Mouse (Mus musculus): ENCODE data around the gene Gm20388.

The Gm20388 gene

GRCm38 (mm10) chr8:120393871-120394275, 483.2 kb downstream of the Gm20388 start:
- DNase-seq (ENCODE audit: low spot score) = no peak

- no peak for DNase-seq (ENCODE audit: low spot score)
These were observed 485.3 kb downstream of the Gm20388 start for GRCm38 (mm10) chr8:120395892-120396291.

- DNase-seq (ENCODE audit: low spot score) = no peak
These were observed 486.1 kb downstream of the Gm20388 start for GRCm38 (mm10) chr8:120396756-120397155.

GRCm38 (mm10) chr8:120397444-120398411, 487.1 kb downstream of the Gm20388 start:
- no peak for DNase-seq (ENCODE audit: low spot score)

GRCm38 (mm10) chr8:120399212-120399934, 488.7 kb downstream of the Gm20388 start:
- no peak for DNase-seq (ENCODE audit: low spot score)

GRCm38 (mm10) chr8:120401216-120401615, 490.6 kb downstream of the Gm20388 start:
- no peak for DNase-seq (ENCODE audit: low spot score)

GRCm38 (mm10) chr8:120401712-120402111, 491.1 kb downstream of the Gm20388 start:
- no peak for DNase-seq (ENCODE audit: low spot score)

GRCm38 (mm10) chr8:120403606-120404269, 493.1 kb downstream of the Gm20388 start:
- no peak for DNase-seq (ENCODE audit: low spot score)

GRCm38 (mm10) chr8:120404609-120405036, 494.0 kb downstream of the Gm20388 start:
- DNase-seq (ENCODE audit: low spot score) = peak; percentile 66

- no peak for DNase-seq (ENCODE audit: low spot score)
These were observed 495.5 kb downstream of the Gm20388 start for GRCm38 (mm10) chr8:120406008-120406632.

- DNase-seq (ENCODE audit: low spot score) = peak; percentile 69
These were observed 497.1 kb downstream of the Gm20388 start for GRCm38 (mm10) chr8:120407701-120408240.

- DNase-seq (ENCODE audit: low spot score) = peak; percentile 50
These were observed 497.9 kb downstream of the Gm20388 start for GRCm38 (mm10) chr8:120408241-120409215.

GRCm38 (mm10) chr8:120409371-120410013, 498.9 kb downstream of the Gm20388 start:
- DNase-seq (ENCODE audit: low spot score) = no peak

GRCm38 (mm10) chr8:120411059-120411458, 500.4 kb downstream of the Gm20388 start:
- DNase-seq (ENCODE audit: low spot score) = no peak

GRCm38 (mm10) chr8:120411862-120412261, 501.2 kb downstream of the Gm20388 start:
- DNase-seq (ENCODE audit: low spot score) = no peak

- no peak for DNase-seq (ENCODE audit: low spot score)
These were observed 501.7 kb downstream of the Gm20388 start for GRCm38 (mm10) chr8:120412357-120412756.

GRCm38 (mm10) chr8:120412911-120413625, 502.4 kb downstream of the Gm20388 start:
- no peak for DNase-seq (ENCODE audit: low spot score)

GRCm38 (mm10) chr8:120413626-120413988, 503.0 kb downstream of the Gm20388 start:
- DNase-seq (ENCODE audit: low spot score) = no peak

- no peak for DNase-seq (ENCODE audit: low spot score)
These were observed 503.6 kb downstream of the Gm20388 start for GRCm38 (mm10) chr8:120414216-120414615.

Measured in MN1 (cell line).